Mouse (Mus musculus) C2C12 (cell line): ENCODE measurements around the gene Zfp955a.

ENCODE experiments used
- CTCF ChIP-seq: IDR thresholded peaks from one replicate; pipeline ENCODE4 v1.5.1; 2011; ENCODE audit not compliant: control insufficient read depth, insufficient read depth, insufficient read length
- MYOD1 ChIP-seq: IDR thresholded peaks from one replicate; pipeline ENCODE4 v1.6.1; 2011; ENCODE audit warnings: low read depth; ENCODE audit not compliant: control insufficient read depth, insufficient read length

DNA sequence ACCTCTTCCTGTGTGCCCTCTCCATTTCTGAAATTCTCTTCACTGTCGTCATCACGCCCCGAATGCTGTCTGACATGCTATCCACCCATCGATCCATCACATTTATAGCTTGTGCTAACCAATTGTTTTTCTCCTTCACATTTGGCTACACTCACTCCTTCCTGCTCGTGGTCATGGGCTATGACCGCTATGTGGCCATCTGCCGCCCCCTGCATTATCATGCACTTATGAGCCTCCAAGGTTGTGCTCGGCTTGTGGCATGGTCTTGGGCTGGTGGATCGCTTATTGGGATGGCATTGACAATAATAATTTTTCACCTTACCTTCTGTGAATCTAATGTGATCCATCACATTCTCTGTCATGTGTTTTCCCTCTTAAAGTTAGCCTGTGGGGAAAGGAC is 14.0 kb upstream of the Zfp955a start:
- TF ChIP-seq MYOD1 (no peak), CTCF (no peak)
